Mouse (Mus musculus): ENCODE results near the gene Foxp1.
A peak's percentile ranks its signal among the peaks of the same experiment; 100 is the strongest.

Gene Foxp1

GRCm38 (mm10) chr6:99003108-99003709, 519.3 kb downstream of the Foxp1 start:
- DNase-seq = no peak

DNA sequence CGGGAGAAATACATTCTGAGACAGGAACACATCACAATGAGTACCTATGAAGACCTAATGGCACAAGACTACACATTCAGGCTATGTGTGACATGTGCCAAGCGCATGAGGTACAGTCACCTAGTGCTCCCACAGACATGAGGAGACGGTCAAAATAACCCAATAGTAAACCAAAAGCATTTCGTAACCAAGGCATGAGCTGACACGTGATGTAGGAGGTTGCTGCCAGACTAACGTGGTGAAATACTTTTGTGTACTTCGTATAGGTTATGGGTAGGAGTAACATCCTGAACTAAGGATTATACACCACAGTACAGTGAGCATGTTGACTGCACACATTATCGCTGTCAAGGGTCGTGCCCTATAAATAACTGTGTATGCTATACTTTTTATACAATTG, 520.9 kb downstream of the Foxp1 start:
- DNase-seq = no peak

- peak; percentile 36 for DNase-seq
These were observed 523.3 kb downstream of the Foxp1 start for GRCm38 (mm10) chr6:98998971-98999932.

DNA sequence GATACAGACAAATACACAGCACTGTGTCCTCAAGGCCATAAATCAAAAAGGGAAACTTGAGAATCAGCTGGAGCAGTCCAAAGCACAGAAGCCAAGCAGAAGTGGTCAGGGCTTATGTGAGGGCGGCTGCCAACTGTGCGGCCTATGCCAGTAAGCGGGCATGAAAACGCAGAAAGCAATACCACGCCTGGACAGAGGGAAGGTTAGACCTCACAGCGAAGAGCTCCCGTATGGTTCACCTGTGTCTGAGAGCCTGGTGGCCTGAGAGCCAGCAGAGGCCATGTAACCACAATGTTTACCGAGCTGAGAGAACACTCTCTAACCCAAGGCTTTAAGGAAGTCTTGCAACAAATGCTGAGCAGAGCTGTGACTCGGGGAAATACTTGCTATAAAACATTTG, 524.8 kb downstream of the Foxp1 start:
- no peak for DNase-seq

DNA sequence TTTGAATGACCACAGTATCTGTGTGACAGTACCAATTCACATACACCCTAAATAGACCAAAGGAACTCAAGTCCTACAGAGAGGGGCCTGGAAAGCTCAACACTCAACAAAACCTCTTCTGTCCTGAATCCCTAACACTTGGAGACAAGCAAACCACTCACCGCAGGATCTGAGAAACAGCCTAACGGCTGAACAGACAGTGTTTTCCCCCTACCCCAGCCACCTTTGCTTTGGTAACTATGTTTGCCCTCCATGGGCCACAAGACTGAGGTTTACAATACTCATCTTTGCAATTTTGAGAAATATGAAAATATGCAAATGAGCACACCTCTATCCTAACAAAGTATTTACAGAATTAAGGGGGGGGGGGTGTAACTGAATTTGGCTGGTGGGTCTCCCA, 525.7 kb downstream of the Foxp1 start:
- no peak for DNase-seq

- DNase-seq = no peak
These were observed 526.2 kb downstream of the Foxp1 start for GRCm38 (mm10) chr6:98996346-98996745.

DNA sequence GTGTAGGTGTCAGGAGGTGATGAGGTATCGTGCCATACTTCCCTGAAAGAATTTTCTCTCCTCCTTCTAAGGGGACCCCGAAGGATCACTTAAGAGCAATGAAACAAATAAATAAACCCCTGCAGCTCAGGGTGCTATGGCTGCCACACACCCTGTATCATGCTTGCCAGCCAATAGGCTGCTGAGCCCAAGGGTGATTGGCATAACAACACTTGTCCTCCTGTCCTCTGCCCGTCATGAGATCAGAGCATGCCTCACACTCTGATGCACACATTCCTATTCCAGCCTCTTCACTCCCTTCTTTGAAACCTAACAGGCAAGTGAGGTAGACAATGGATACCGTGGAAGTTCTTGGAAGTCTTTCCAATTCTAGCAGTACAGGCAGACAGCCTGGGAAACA, 526.8 kb downstream of the Foxp1 start:
- DNase-seq = no peak

GRCm38 (mm10) chr6:98994902-98995301, 527.6 kb downstream of the Foxp1 start:
- DNase-seq = no peak

DNA sequence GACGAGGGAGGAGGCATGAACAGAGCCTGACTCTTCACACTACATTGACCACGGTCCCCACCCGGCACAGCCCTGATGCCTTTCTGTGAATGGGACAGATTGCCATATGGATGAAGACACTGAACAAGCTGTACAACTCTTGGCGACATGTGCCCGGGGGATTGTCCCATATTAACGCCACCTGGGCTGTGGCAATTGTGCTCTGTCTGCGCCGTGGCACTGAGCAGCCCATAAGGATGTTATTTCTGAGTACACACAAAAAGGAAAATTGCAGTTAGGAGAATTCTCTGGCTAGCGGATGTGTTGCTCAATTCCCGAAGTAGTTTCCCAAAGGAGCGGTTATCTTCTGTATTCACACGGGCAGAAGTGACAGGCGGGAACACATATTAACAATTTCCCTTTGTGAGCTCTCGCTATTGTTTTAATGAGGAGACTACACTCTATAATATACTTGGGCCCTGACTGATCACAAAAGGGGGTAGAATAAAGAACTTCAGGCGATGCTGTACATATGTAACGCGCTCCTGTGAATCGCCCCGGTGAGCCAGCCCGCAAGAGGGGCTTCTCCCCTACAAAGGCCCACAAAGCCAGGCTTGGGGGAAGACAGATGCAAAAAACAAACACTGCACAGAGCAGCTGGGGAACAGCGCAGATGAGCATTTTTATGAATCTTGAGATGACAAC, 528.3 kb downstream of the Foxp1 start:
- no peak for DNase-seq

DNA sequence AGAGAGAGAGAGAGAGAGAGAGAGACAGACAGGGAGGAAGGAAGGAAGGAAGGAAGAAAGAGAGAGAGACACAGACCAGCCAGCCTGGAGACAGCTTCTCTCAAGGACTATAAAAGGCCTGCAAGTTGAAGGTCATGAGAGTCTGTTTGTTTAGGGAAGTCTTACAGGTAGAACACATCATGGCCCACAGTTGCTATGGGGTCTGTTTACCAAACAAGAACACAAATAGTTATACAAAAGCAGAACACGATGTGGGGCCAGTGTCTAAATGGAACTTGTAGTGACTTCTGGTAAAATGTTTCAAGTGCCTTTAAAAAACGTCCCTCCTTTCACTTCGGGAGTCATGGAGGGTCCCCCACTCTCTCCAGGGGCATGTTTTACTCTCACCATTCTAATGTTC, 529.3 kb downstream of the Foxp1 start:
- DNase-seq = no peak

DNA sequence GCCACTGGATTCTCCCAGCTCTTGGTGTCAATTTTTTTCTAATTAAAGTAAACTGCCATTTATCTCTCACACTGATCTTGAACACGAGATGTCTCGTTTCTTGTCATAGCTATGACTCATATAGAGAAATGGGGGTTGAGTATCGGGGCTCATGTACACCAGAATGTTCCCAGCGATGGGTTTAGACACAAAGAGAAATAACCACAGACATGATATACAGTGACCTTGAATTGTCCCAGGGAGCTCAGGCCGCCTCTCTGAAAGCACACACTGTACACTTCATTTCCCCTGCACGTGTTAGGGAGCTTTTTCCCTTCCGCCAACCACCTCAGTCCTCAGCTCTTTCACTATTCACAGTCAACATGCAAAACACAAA, 529.8 kb downstream of the Foxp1 start:
- no peak for DNase-seq

DNA sequence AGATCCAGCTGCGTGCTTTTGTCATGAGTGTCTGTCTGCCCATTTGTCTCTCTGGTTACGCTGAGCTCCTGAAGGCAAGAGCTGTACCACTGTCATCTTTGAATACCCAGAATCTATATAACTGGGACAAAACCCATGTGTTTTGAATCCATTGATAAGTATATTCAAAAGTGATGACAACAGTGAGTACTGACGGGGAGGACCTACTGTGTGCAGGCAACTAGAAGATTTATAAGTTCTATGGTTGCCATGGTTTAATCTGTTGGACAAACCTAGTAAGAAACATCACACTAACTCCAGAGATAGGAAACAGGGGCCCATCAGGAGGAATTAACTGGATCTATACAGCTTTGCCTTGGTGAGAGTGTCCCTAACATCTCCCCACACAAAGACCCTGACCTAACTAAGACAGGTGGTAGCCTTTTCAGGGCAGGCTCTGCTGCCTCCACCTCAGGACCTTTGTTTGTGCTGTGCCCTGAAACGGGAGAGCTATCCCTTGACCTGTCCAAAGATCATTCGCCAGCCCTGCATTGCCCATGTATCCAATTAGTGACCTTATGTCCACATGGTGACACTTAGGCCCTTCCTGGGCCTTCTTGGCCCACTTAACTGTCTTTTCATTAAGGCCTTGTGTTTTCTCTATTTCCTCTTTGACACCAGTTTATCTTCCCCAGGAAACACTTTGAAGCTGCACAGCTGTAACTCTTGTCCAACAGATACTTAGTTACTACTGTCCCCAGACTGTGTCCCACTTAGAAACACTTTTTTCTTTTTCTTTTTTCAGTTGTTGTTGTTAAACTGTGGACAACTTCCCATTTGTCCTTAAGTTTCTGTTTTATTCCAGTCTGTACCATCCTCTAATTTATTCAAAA, 530.4 kb downstream of the Foxp1 start:
- no peak for DNase-seq

DNA sequence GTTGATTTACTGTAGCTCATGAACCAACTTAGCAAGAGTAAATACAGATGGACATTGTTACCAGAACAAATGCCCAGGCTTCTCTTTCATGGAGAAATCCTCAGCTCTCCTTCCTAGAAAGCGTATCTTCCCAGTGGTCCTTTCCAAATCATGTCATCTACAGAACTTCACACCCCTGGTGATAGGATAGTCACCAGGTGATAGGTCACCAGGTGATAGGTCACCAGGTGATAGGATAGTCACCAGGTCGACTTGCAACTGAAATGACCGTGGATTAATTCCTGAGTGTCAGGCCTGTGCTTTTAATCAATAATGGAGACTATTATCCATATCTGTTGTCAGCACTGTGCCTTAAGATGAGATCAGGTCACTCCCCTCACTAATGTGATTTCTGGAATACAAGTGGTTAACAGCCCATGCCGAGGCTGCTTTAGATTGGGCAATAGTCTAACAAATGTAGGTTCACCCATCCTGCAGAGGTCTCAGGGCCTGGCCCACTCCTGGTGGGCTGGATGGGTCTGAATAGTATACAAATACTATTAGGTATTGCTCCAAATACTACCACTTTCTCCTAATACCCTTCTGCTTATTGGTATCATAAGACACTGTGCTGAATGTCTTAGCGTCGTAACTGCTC, 534.9 kb downstream of the Foxp1 start:
- no peak for DNase-seq

DNA sequence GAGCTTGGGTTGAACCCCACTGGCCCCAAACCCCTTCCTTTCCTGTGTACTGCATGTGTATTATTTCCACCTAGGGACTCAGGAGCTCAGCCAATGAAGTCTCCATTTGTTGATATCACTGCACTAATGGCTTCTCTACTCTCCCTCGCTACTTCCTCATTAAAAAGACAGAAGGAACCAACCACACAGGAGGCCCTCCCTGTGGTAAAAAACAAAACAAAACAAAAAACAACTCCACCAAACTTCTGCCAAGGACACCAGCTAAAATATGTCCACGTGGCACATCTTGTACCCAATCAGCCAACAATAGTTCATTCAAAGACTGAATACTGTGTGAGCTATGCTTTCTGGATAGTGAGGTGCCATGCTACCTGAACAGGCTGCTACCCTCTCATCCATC, 537.1 kb downstream of the Foxp1 start:
- DNase-seq = no peak

DNA sequence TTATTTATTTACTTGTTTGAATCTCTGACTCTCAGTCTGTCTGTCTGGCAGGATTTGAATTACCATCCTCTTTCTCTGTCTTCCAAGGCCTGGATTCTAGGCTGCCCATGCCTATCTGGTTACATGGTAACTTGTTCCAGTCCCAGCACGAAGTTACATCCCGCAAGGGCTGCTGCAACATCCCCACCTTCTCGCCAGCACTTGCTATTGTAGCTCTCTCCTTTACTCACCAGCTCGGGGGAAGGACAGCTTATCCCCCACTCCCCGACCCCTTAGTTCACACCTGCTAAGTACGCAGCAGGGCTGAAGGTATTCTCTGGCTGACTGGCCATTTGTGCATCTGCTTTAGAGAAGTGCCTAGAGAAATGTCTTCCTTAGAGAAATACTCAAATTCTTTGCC, 537.9 kb downstream of the Foxp1 start:
- DNase-seq = no peak

GRCm38 (mm10) chr6:98984026-98984425, 538.5 kb downstream of the Foxp1 start:
- DNase-seq = no peak

GRCm38 (mm10) chr6:98983311-98983838, 539.1 kb downstream of the Foxp1 start:
- no peak for DNase-seq

DNA sequence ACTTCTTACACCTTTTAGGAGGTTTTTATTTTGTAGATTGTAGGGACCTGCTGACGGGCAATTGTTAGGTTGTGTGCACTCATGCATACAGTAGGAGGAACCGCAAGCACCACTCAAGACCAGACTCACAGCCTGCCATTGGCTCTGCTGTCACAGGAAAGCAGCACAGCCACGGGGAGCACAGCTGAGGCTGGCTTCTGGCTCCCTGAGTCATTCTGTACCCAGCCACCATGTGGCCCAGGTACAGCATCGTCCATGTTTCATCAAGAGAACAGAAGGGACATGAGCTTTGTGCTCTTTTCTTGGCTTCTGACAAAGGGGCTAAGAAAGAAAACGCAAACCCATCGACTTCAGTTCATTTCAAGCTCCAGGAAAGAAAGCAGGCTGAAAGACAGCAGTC, 541.3 kb downstream of the Foxp1 start:
- DNase-seq = no peak

DNA sequence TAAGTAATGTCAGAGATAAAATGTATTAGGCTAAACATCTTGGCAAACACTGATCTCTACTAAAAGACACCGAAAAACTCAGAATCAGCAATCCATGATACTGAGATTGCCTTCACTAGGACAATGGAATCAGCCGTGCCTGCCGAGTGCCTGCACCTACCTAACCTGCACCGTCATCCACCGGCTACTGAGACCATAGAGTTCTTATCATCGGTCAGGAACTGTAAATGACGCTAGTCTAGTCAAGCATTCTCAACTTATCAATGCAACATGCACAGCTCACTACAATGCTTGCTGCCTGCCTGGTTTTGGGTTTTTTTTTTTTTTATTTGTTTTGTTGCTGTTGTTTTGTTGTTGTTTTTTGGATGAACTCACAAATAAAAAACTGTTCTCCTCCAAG, 542.1 kb downstream of the Foxp1 start:
- no peak for DNase-seq

DNA sequence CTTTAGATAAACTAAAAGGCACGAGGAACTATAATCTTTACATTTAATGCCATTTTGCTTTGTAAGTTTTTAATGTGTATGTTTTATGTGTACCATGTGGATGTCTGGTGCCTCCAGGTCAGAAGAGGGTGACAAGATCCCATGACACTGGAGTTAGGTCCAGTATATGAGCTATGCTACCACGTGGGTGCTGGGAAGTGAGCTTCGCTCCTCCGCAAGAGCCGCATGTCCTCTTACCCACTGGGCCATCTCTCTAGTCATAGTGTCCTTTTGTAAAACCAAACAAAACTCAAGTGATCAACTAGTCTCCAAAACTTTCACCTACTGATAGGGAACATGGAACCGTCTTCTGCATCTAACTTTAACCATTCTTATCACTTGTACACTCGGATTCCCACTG, 542.5 kb downstream of the Foxp1 start:
- DNase-seq = no peak

GRCm38 (mm10) chr6:98977806-98978205, 544.7 kb downstream of the Foxp1 start:
- no peak for DNase-seq

GRCm38 (mm10) chr6:98975918-98976317, 546.6 kb downstream of the Foxp1 start:
- DNase-seq = no peak

Measured in right cerebral cortex, postnatal 14 days (tissue).